Mouse (Mus musculus): ENCODE measurements around the gene Zfp992. TPM values are rescaled to one million over a fixed set of nuclear protein-coding genes. Genes with fewer than 3 reads are reported as not detected.
"Not testable (repeated sequence)": the region's sequence is repeated elsewhere in the genome, so short reads cannot be mapped to it uniquely, and the experiment has no call there.

Gene Zfp992
- polyA plus RNA-seq, 1 experiment: 1.1 TPM

DNA sequence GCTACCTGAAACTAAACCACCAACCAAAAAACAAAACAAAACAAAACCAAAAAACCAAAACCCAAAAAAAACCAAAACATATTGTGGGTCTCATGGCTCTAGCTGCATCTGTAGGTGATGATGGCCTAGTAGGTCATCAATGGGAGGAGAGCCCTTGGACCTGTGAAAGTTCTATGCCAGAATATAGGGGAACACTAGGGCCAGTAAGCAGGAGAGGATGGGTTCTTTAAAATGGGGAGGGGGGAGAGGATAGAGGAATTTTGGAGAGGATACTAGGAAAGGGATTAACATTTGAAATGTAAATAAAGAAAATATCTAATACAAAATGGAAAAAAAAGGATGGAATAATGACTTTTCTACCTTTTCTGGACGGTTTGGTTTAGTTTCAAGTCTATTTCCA is 67.7 kb downstream of the Zfp992 start:
- no peak overlapping the region for H3K4me3 ChIP-seq (ENCODE audit: insufficient read depth, poor library complexity, severe bottlenecking)
- no peaks in the 10 kb centered on the region for H3K36me3 ChIP-seq (ENCODE audit: control insufficient read depth, insufficient read depth)
- no peaks in the 10 kb centered on the region for H3K27me3 ChIP-seq (ENCODE audit: control insufficient read depth, insufficient read depth, insufficient read length)
- no peaks in the 10 kb centered on the region for H3K79me3 ChIP-seq (ENCODE audit: low read depth)
- no peaks in the 10 kb centered on the region for H3K79me2 ChIP-seq (ENCODE audit: control insufficient read depth, insufficient read depth)
- no peak overlapping the region for H3ac ChIP-seq (ENCODE audit: control insufficient read depth, insufficient read length, low read depth)
- TF ChIP-seq MYOD1 (IDR thresholded peaks at IDR 0.05; ENCODE audit: control insufficient read depth, insufficient read length, low read depth) (no peak), FOSL1 (IDR thresholded peaks at IDR 0.05; ENCODE audit: insufficient read depth, low read length, poor library complexity, severe bottlenecking) (no peak), CEBPB (IDR thresholded peaks at IDR 0.05; ENCODE audit: low read depth) (no peak), MAX (IDR thresholded peaks at IDR 0.05) (no peak), CTCF (IDR thresholded peaks at IDR 0.05; ENCODE audit: control insufficient read depth, insufficient read depth, insufficient read length) (no peak), MYOG (IDR thresholded peaks at IDR 0.05; ENCODE audit: control insufficient read depth, extremely low read depth, insufficient read length) (no peak), USF1 (IDR thresholded peaks at IDR 0.05; ENCODE audit: low read depth) (no peak)

DNA sequence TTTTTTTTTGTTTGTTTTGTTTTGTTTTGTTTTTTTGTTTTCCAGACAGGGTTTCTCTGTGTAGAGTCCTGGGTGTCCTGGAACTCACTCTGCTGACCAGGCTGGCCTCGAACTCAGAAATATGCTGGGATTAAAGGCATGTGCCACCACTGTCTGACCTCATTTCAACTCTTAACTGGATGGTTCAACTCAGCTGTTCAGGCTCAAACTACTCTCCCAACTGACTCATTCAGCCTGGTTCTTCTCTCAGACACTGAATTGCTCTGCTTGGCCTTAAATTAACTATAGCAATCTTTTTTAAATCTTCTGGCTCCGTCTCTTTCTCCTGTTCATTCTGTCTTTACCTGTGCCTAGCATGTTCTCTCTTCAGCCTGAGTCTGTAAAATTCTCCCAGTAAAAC is 68.3 kb downstream of the Zfp992 start:
- H3K4me3 ChIP-seq (ENCODE audit: insufficient read depth, poor library complexity, severe bottlenecking); H3K36me3 ChIP-seq (ENCODE audit: control insufficient read depth, insufficient read depth); H3K79me2 ChIP-seq (ENCODE audit: control insufficient read depth, insufficient read depth); H3K27me3 ChIP-seq (ENCODE audit: control insufficient read depth, insufficient read depth, insufficient read length); H3K79me3 ChIP-seq (ENCODE audit: low read depth); H3ac ChIP-seq (ENCODE audit: control insufficient read depth, insufficient read length, low read depth): not testable (repeated sequence)

Other genes starting within 250 kb of the Zfp992 start
- 0.08 TPM for gene Zfp981, start 53.0 kb downstream of the Zfp992 start, polyA plus RNA-seq (2012; fragmentation: generic; extraction: Trizol)
- gene Zfp993, start 161.9 kb downstream of the Zfp992 start, polyA plus RNA-seq (2012; fragmentation: generic; extraction: Trizol): 0.14 TPM